Mouse (Mus musculus): Measurements from ENCODE around the gene Nyap1. TPM values are rescaled to one million over a fixed set of nuclear protein-coding genes. Genes with fewer than 3 reads are reported as not detected.

The Nyap1 gene
- polyA plus RNA-seq, 1 experiment from 2014 or later: 25.0 TPM

DNA sequence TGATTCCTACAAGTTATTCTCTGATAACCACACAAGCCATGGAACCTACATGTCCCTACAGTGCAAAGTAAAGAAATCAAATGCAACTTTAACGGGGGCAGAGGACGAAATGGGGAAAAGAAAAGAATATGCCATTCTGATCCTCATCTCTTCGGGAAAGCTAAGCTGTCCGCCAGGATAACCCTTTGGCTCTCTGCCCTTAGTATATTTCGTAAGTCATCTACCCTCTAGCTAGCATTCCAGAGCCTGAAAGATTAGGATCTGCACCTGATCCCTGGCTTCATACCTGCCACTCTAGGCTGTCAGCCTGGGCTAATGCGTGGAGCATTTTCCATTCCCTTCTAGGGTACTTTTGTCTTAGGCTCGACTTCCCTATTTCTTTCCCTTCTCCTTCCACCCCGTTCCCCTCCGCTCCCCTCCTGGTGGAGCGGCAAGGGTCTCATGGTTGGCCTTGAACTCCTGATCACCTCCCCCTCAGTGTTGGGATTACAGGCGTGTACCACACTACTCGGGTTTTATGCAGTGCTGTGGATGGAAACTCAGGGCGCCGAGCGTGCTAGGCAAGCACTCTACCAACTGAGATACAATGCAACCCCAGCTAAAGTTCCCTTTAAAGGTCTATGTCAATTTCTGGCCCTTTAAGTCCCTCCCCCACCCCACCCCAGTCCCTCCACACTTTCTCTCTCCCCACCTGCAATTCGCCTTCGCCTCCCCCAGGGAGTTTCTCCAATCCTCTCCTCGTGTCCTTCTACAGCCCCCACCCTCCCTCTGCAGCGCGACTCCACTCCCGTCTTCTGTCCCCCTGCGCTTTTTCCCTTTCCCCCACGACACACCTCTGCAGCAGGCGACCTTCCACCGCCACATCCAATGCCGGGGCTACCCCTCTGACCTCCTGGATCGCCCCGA lies 57.8 kb downstream of the Nyap1 start:
- Histone ChIP-seq H3K4me2 (peak overlapping the region; percentile 87), H3K9me3 (replicated peaks) (no peaks in the 10 kb centered on the region), H3K4me3 (peak overlapping the region; percentile 78), H3K9ac (peak overlapping the region; percentile 76), H3K36me3 (ENCODE audit: poor library complexity, severe bottlenecking) (peaks cover 5% of the 10 kb centered on the region), H3K4me1 (peaks cover 20% of the 10 kb centered on the region), H3K27ac (peak overlapping the region; percentile 75; the same call in 1 of the 2 replicates), H3K27me3 (no peaks in the 10 kb centered on the region; the same call in 1 of the 2 replicates)
- WGBS: 9% methylated on average over 28 of the region's 28 CpGs
- ATAC-seq: peak; percentile 5; the same call in 1 of the 2 replicates

DNA sequence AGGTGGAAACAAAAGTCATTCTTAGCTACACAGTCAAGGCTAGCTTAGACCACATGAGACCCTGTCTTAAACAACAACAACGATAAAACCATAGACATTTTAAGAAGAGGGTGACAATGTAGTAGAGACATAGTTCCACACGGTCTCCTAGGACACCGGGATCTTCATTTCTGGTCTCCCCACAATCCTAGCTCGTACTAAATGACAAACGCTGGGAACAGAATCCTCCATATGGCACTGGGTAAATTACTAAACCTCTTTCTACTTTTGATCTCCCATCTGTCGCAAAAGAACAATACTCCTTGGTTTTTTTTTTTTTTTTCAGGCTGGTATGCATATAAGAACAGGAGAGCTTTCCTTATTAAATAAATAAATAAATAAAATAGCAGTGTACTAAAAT lies 58.9 kb downstream of the Nyap1 start:
- H3K9ac ChIP-seq: peak overlapping the region; percentile 38
- no peaks in the 10 kb centered on the region for H3K9me3 ChIP-seq (replicated peaks)
- ATAC-seq: no peak
- H3K36me3 ChIP-seq (ENCODE audit: poor library complexity, severe bottlenecking): peaks cover 9% of the 10 kb centered on the region
- H3K4me3 ChIP-seq: 0 out of 2 replicates have a peak overlapping the region, but pooled peaks have one; percentile 2
- peak overlapping the region; percentile 38 for H3K4me2 ChIP-seq
- peaks cover 20% of the 10 kb centered on the region for H3K4me1 ChIP-seq
- no peaks in the 10 kb centered on the region; the same call in 1 of the 2 replicates for H3K27me3 ChIP-seq
- H3K27ac ChIP-seq: no peak overlapping the region
- WGBS: 72% methylated on average over 6 of the region's 6 CpGs

Other genes with a start within 250 kb of the Nyap1 start
- 75.6 and 82.9 TPM in 2 replicates for gene Pop7, start 239.1 kb downstream of the Nyap1 start, polyA plus RNA-seq (2015; fragmentation: Nextera tagmentation; extraction: Ambion mirVana)
- gene Gigyf1, start 223.1 kb downstream of the Nyap1 start, polyA plus RNA-seq (2015; fragmentation: Nextera tagmentation; extraction: Ambion mirVana): 16.1 and 17.5 TPM in 2 replicates
- 0.35 TPM in 1 of 2 replicates, not detected in the other for gene Epo, start 208.4 kb downstream of the Nyap1 start, polyA plus RNA-seq (2015; fragmentation: Nextera tagmentation; extraction: Ambion mirVana)
- gene Gnb2, start 208.1 kb downstream of the Nyap1 start, polyA plus RNA-seq (2015; fragmentation: Nextera tagmentation; extraction: Ambion mirVana): 483 and 508 TPM in 2 replicates
- 144 and 174 TPM in 2 replicates for gene Actl6b, start 188.1 kb downstream of the Nyap1 start, polyA plus RNA-seq (2015; fragmentation: Nextera tagmentation; extraction: Ambion mirVana)
- gene Tfr2, start 171.8 kb downstream of the Nyap1 start, polyA plus RNA-seq (2015; fragmentation: Nextera tagmentation; extraction: Ambion mirVana): 1.2 and 1.5 TPM in 2 replicates
- 31.1 and 31.9 TPM in 2 replicates for gene Mospd3, start 140.5 kb downstream of the Nyap1 start, polyA plus RNA-seq (2015; fragmentation: Nextera tagmentation; extraction: Ambion mirVana)
- gene Pcolce, start 127.8 kb downstream of the Nyap1 start, polyA plus RNA-seq (2015; fragmentation: Nextera tagmentation; extraction: Ambion mirVana): 6.9 and 7.1 TPM in 2 replicates
- 0.14 and 0.22 TPM in 2 replicates for gene Fbxo24, start 112.6 kb downstream of the Nyap1 start, polyA plus RNA-seq (2015; fragmentation: Nextera tagmentation; extraction: Ambion mirVana)
- 24.5 and 25.0 TPM in 2 replicates for gene Lrch4, start 112.5 kb downstream of the Nyap1 start, polyA plus RNA-seq (2015; fragmentation: Nextera tagmentation; extraction: Ambion mirVana)
- gene Gm20605, start 112.4 kb downstream of the Nyap1 start, polyA plus RNA-seq (2015; fragmentation: Nextera tagmentation; extraction: Ambion mirVana): 7.3 and 10.8 TPM in 2 replicates
- 7.7 and 8.3 TPM in 2 replicates for gene Sap25, start 100.3 kb downstream of the Nyap1 start, polyA plus RNA-seq (2015; fragmentation: Nextera tagmentation; extraction: Ambion mirVana)
- gene Irs3, start 95.9 kb downstream of the Nyap1 start, polyA plus RNA-seq (2015; fragmentation: Nextera tagmentation; extraction: Ambion mirVana): 0.08 TPM in 1 of 2 replicates, not detected in the other
- gene Agfg2, start 56.9 kb downstream of the Nyap1 start, polyA plus RNA-seq (2015; fragmentation: Nextera tagmentation; extraction: Ambion mirVana): 22.8 and 23.4 TPM in 2 replicates
- 64.3 and 71.0 TPM in 2 replicates for gene Tsc22d4, start 4.1 kb upstream of the Nyap1 start, polyA plus RNA-seq (2015; fragmentation: Nextera tagmentation; extraction: Ambion mirVana)
- 38.3 and 45.0 TPM in 2 replicates for gene Ppp1r35, start 37.2 kb upstream of the Nyap1 start, polyA plus RNA-seq (2015; fragmentation: Nextera tagmentation; extraction: Ambion mirVana)
- gene Mepce, start 46.0 kb upstream of the Nyap1 start, polyA plus RNA-seq (2015; fragmentation: Nextera tagmentation; extraction: Ambion mirVana): 10.3 and 12.3 TPM in 2 replicates
- 12.7 and 15.4 TPM in 2 replicates for gene Zcwpw1, start 46.2 kb upstream of the Nyap1 start, polyA plus RNA-seq (2015; fragmentation: Nextera tagmentation; extraction: Ambion mirVana)
- gene Pilra, start 94.7 kb upstream of the Nyap1 start, polyA plus RNA-seq (2015; fragmentation: Nextera tagmentation; extraction: Ambion mirVana): 0.43 and 1.3 TPM in 2 replicates
- gene Pilrb1, start 116.5 kb upstream of the Nyap1 start, polyA plus RNA-seq (2015; fragmentation: Nextera tagmentation; extraction: Ambion mirVana): not detected in 2 replicates
- not detected in 2 replicates for gene Pilrb2, start 130.2 kb upstream of the Nyap1 start, polyA plus RNA-seq (2015; fragmentation: Nextera tagmentation; extraction: Ambion mirVana)
- gene Cyp3a13, start 180.0 kb upstream of the Nyap1 start, polyA plus RNA-seq (2015; fragmentation: Nextera tagmentation; extraction: Ambion mirVana): not detected in 2 replicates
- gene Gjc3, start 221.5 kb upstream of the Nyap1 start, polyA plus RNA-seq (2015; fragmentation: Nextera tagmentation; extraction: Ambion mirVana): 0.04 TPM in 1 of 2 replicates, not detected in the other
- gene Azgp1, start 239.9 kb upstream of the Nyap1 start, polyA plus RNA-seq (2015; fragmentation: Nextera tagmentation; extraction: Ambion mirVana): not detected in 2 replicates